Comparison of ENCODE assay signal across 8 mouse cellular contexts in the genomic region with DNA sequence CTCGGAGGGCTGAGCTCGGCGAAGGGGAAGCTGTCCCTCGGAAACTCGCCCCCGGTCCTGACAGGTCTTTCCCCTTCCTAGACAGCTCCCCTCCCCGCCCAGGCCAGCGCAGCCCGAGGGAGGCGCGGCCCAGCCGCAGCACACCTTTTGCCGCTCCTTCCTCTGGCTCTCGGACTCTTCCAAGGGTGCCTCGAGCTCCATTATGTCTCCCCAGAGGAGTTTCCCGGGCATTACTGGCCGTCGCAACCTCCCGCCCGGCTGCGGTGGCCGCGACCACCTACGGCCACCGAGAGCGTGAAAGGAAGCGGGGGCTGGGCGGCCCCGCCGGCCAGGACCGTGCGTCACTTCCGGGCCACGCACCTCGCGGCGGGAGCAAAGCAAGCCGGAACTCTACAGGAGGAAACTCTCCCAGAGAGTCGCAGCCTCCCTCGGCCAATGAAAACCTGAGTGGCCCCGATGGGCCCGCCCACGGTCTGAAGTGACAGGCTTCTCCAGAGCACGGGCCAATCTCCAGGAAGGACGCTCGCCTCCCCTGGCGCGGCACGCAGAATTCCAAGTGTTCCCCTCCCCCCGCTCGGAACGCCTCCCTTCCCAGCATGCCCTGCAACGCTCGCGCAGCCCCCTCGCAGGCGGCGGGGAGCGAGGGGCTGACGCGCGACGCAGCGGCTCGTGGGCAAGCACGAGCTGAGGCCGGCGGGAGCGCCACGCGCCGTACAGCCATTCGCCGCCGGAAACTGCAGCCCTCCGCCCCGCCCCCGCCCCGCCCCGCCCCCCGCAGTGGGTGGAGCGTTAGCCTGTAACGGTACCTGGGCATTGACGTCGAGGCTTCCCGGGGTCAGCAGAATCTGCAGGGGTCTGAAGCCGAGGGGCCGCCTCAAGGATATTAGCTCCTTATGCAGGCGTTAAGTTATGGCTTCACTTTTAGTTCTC. TPM values are rescaled to one million over a fixed set of nuclear protein-coding genes. Genes with fewer than 3 reads are reported as not detected.
DNase-seq lines count a peak whose midpoint lies in the region; ATAC-seq and TF ChIP-seq lines count a peak whose summit lies in the region.

A gene (minus strand): TSS at position 338 of the 930 bp plus-strand sequence.

- H3K9me3 ChIP-seq in forebrain, embryonic 10.5 days = no peaks in the 10 kb centered on the region
- no peaks in the 10 kb centered on the region for H3K9me3 ChIP-seq in heart, embryonic 15.5 days (replicated peaks)
- no peaks in the 10 kb centered on the region for H3K9me3 ChIP-seq in liver, embryonic 14.5 days (ENCODE audit: control insufficient read depth, low read length)
- no peaks in the 10 kb centered on the region for H3K9me3 ChIP-seq in neural tube, embryonic 11.5 days (ENCODE audit: control insufficient read depth, low read length)
- H3K9me3 ChIP-seq in stomach, postnatal 0 days (ENCODE audit: control insufficient read depth, low read length) = no peaks in the 10 kb centered on the region

- H3K27me3 ChIP-seq in forebrain, embryonic 10.5 days (ENCODE audit: poor library complexity, severe bottlenecking) = no peaks in the 10 kb centered on the region
- H3K27me3 ChIP-seq in heart, embryonic 15.5 days = no peaks in the 10 kb centered on the region
- H3K27me3 ChIP-seq in liver, embryonic 14.5 days (ENCODE audit: control insufficient read depth, insufficient read depth, low read length) = no peaks in the 10 kb centered on the region
- no peaks in the 10 kb centered on the region for H3K27me3 ChIP-seq in neural tube, embryonic 11.5 days (ENCODE audit: control insufficient read depth, insufficient read depth, low read length)
- H3K27me3 ChIP-seq in stomach, postnatal 0 days (ENCODE audit: control insufficient read depth, insufficient read depth, low read length) = no peaks in the 10 kb centered on the region

- TF ChIP-seq EP300 in liver, embryonic 14.5 days (IDR thresholded peaks at IDR 0.05; ENCODE audit: low read depth) = no peak
- TF ChIP-seq EP300 in stomach, postnatal 0 days (optimal IDR thresholded peaks at IDR 0.05) = peak; percentile 85

- H3K4me3 ChIP-seq in forebrain, embryonic 10.5 days = peak within 1 kb of the TSS; percentile 74
- H3K4me3 ChIP-seq in heart, embryonic 15.5 days = peak within 1 kb of the TSS; percentile 95
- peak within 1 kb of the TSS; percentile 86 to 98 for H3K4me3 ChIP-seq in liver, embryonic 14.5 days (ENCODE audit: insufficient read depth in 1 of 2, low read depth in 2 of 2, low read length in 2 of 2)
- peak within 1 kb of the TSS; percentile 94 for H3K4me3 ChIP-seq in neural tube, embryonic 11.5 days (ENCODE audit: low read depth, low read length)
- peak within 1 kb of the TSS; percentile 91 for H3K4me3 ChIP-seq in stomach, postnatal 0 days (ENCODE audit: low read depth, low read length)

- peak; percentile 94 to 95 for DNase-seq in CD8-positive naive resting alpha-beta T cell, adult 2 months (ENCODE audit: low read depth in 2 of 2, low spot score in 2 of 2)
- DNase-seq in c-Kit-positive CD71-negative TER-119-negative erythroid progenitor cells, embryonic 14.5 days (ENCODE audit: low read depth) = peak; percentile 92
- DNase-seq in forebrain, embryonic 10.5 days (ENCODE audit: extremely low spot score, low spot score) = peak; percentile 100
- DNase-seq in kidney, postnatal 25 days = peak; percentile 99 to 100
- DNase-seq in liver, embryonic 14.5 days (ENCODE audit: low read depth in 3 of 3, low spot score in 3 of 3) = peak; percentile 94 to 95 (median 94)
- DNase-seq in neural tube, embryonic 11.5 days (ENCODE audit: low spot score) = peak; percentile 100
- peak; percentile 99 for DNase-seq in stomach, postnatal 0 days (ENCODE audit: low spot score)

- WGBS in forebrain, embryonic 10.5 days = under 1% methylated on average over 89 of the region's 89 CpGs
- under 1% methylated on average over 89 of the region's 89 CpGs for WGBS in heart, embryonic 15.5 days
- under 1% methylated on average over 82 of the region's 89 CpGs for WGBS in liver, embryonic 14.5 days (ENCODE audit: insufficient replicate concordance)
- WGBS in neural tube, embryonic 11.5 days = under 1% methylated on average over 89 of the region's 89 CpGs
- under 1% methylated on average over 80 of the region's 89 CpGs for WGBS in stomach, postnatal 0 days

- no peak for TF ChIP-seq CTCF in liver, embryonic 14.5 days (IDR thresholded peaks at IDR 0.05; ENCODE audit: low read depth)
- no peak for TF ChIP-seq CTCF in stomach, postnatal 0 days (IDR thresholded peaks at IDR 0.05; ENCODE audit: low read depth)

- peak within 1 kb of the TSS; percentile 96 for H3K9ac ChIP-seq in heart, embryonic 15.5 days
- H3K9ac ChIP-seq in liver, embryonic 14.5 days (replicated peaks) = peak within 1 kb of the TSS; percentile 89
- peak within 1 kb of the TSS; percentile 80 for H3K9ac ChIP-seq in neural tube, embryonic 11.5 days (ENCODE audit: low read length)
- H3K9ac ChIP-seq in stomach, postnatal 0 days (ENCODE audit: low read length) = peak within 1 kb of the TSS; percentile 90

- ATAC-seq in heart, embryonic 15.5 days (replicated peaks; ENCODE audit: insufficient number of reproducible peaks, insufficient read depth, low FRiP score, low read depth) = peak; percentile 99
- peak; percentile 97 for ATAC-seq in liver, embryonic 14.5 days (ENCODE audit: insufficient read depth)
- ATAC-seq in neural tube, embryonic 11.5 days (ENCODE audit: insufficient read depth, low FRiP score, low TSS enrichment) = peak; percentile 100
- ATAC-seq in stomach, postnatal 0 days (ENCODE audit: low FRiP score, low TSS enrichment) = peak; percentile 100

- H3K4me1 ChIP-seq in forebrain, embryonic 10.5 days = peaks cover 25% of the 10 kb centered on the region
- peaks cover 12% of the 10 kb centered on the region for H3K4me1 ChIP-seq in heart, embryonic 15.5 days (replicated peaks)
- H3K4me1 ChIP-seq in liver, embryonic 14.5 days (replicated peaks; ENCODE audit: control insufficient read depth in 2 of 2, insufficient read depth in 2 of 2, low read length in 1 of 2) = peaks cover 3 to 6% of the 10 kb centered on the region in 2 experiments
- 0 out of 2 replicates have a peak, but pooled peaks cover 5% of the 10 kb centered on the region for H3K4me1 ChIP-seq in neural tube, embryonic 11.5 days (ENCODE audit: control insufficient read depth, insufficient read depth, low read length)
- H3K4me1 ChIP-seq in stomach, postnatal 0 days (replicated peaks; ENCODE audit: control insufficient read depth, insufficient read depth) = no peaks in the 10 kb centered on the region

- H3K36me3 ChIP-seq in forebrain, embryonic 10.5 days (replicated peaks) = peaks cover 24% of the 10 kb centered on the region
- H3K36me3 ChIP-seq in heart, embryonic 15.5 days = peaks cover 7% of the 10 kb centered on the region
- H3K36me3 ChIP-seq in liver, embryonic 14.5 days (replicated peaks; ENCODE audit: control insufficient read depth, insufficient read depth, low read depth) = peaks cover 6% of the 10 kb centered on the region
- no peaks in the 10 kb centered on the region for H3K36me3 ChIP-seq in neural tube, embryonic 11.5 days (ENCODE audit: control insufficient read depth, insufficient read depth, low read length)
- H3K36me3 ChIP-seq in stomach, postnatal 0 days (ENCODE audit: control insufficient read depth, insufficient read depth, low read length) = 0 out of 2 replicates have a peak, but pooled peaks cover 4% of the 10 kb centered on the region

- peak within 1 kb of the TSS; percentile 96 for H3K27ac ChIP-seq in forebrain, embryonic 10.5 days
- H3K27ac ChIP-seq in heart, embryonic 15.5 days = peak within 1 kb of the TSS; percentile 98
- peak within 1 kb of the TSS; percentile 75 for H3K27ac ChIP-seq in liver, embryonic 14.5 days
- H3K27ac ChIP-seq in neural tube, embryonic 11.5 days (ENCODE audit: low read depth, low read length) = peak within 1 kb of the TSS; percentile 77
- peak within 1 kb of the TSS; percentile 94 for H3K27ac ChIP-seq in stomach, postnatal 0 days (replicated peaks)

- peak within 1 kb of the TSS; percentile 71 for H3K4me2 ChIP-seq in heart, embryonic 15.5 days
- H3K4me2 ChIP-seq in liver, embryonic 14.5 days (ENCODE audit: low read depth) = peak within 1 kb of the TSS; percentile 93
- H3K4me2 ChIP-seq in neural tube, embryonic 11.5 days (ENCODE audit: low read depth) = peak within 1 kb of the TSS; percentile 86
- peak within 1 kb of the TSS; percentile 62 for H3K4me2 ChIP-seq in stomach, postnatal 0 days (replicated peaks; ENCODE audit: low read depth)

RNA-seq across cellular contexts. Expression of the gene that starts here (rescaled TPM):
- 110 and 113 TPM in 2 replicates for polyA plus RNA-seq in forebrain, embryonic 10.5 days (2016; fragmentation: Nextera tagmentation; extraction: Ambion mirVana)
- 85.2 and 86.2 TPM in 2 replicates for polyA plus RNA-seq in heart, embryonic 15.5 days (2015; fragmentation: Nextera tagmentation; extraction: Ambion mirVana)
- 9.9 and 22.7 TPM in 2 replicates for polyA plus RNA-seq in liver, embryonic 14.5 days (2012; rRNA removed)
- 36.7 and 41.0 TPM in 2 replicates for polyA plus RNA-seq in liver, embryonic 14.5 days (2014; fragmentation: Nextera tagmentation; extraction: Ambion mirVana)
- 118 and 123 TPM in 2 replicates for polyA plus RNA-seq in neural tube, embryonic 11.5 days (2014; fragmentation: Nextera tagmentation; extraction: Ambion mirVana)
- polyA plus RNA-seq in stomach, postnatal 0 days (2015; fragmentation: Nextera tagmentation; extraction: Ambion mirVana) = 80.6 and 81.2 TPM in 2 replicates

Comparison
In these comparisons a context has a peak if more than half of its experiments do, and no peak if none do; other contexts are left out.
1. Peak in every context shown above with its lines: DNase-seq, ATAC-seq, H3K4me3 ChIP-seq and H3K27ac ChIP-seq.